Mouse (Mus musculus) forebrain, embryonic 11.5 days (tissue): ENCODE data around the gene Madcam1. TPM values are rescaled to one million over a fixed set of nuclear protein-coding genes. Genes with fewer than 3 reads are reported as not detected.

Source experiments
- ATAC-seq: fragments of 200-750 bp; cut with Nextera tagmentation; replicated peaks from 2 replicates; pipeline ENCODE4 v1.8.0; 2017; ENCODE audit warnings: moderate TSS enrichment; ENCODE audit not compliant: low FRiP score
- DNase-seq: peaks from one replicate; pipeline ENCODE4 v3.0.0-alpha.2; 2017; ENCODE audit warnings: low spot score
- H3K27ac ChIP-seq: fragments of 300-500 bp; sonication (generic); 2 replicates; pipeline ENCODE4 v1.5.1; 2014; ENCODE audit warnings: low read depth, low read length
- H3K27me3 ChIP-seq: fragments of 300-500 bp; sonication (generic); 2 replicates; pipeline ENCODE4 v1.6.1; 2014; ENCODE audit warnings: mild to moderate bottlenecking, low read length, mixed read lengths; ENCODE audit not compliant: control insufficient read depth, insufficient read depth
- H3K36me3 ChIP-seq: fragments of 300-500 bp; sonication (generic); 2 replicates; pipeline ENCODE4 v1.6.1; 2014; ENCODE audit warnings: mild to moderate bottlenecking, low read length, moderate library complexity, mixed read lengths; ENCODE audit not compliant: control insufficient read depth, insufficient read depth
- H3K4me1 ChIP-seq: fragments of 300-500 bp; sonication (generic); replicated peaks from 2 replicates; pipeline ENCODE4 v1.6.1; 2014; ENCODE audit warnings: low read length, mixed read lengths; ENCODE audit not compliant: control insufficient read depth, insufficient read depth
- H3K4me2 ChIP-seq: fragments of 300-500 bp; sonication (generic); 2 replicates; pipeline ENCODE4 v1.6.1; 2014; ENCODE audit warnings: low read depth, mild to moderate bottlenecking, low read length, moderate library complexity, mixed read lengths; ENCODE audit not compliant: severe bottlenecking
- H3K4me3 ChIP-seq: fragments of 300-500 bp; sonication (generic); 2 replicates; pipeline ENCODE4 v1.5.1; 2014; ENCODE audit warnings: low read depth, low read length
- H3K9ac ChIP-seq: fragments of 300-500 bp; sonication (generic); 2 replicates; pipeline ENCODE4 v1.6.1; 2014; ENCODE audit warnings: low read length
- H3K9me3 ChIP-seq: fragments of 300-500 bp; sonication (generic); 2 replicates; pipeline ENCODE4 v1.6.1; 2016; ENCODE audit warnings: low read length, mixed read lengths; ENCODE audit not compliant: control insufficient read depth
- WGBS: fragments of 180-500 bp; shearing (Covaris S2); extraction: QIAGEN DNeasy Blood & Tissue Kit; methylation state at CpG from one replicate; pipeline ENCODE4 v1.1.7; 2014; 5-methylcytosine and 5-hydroxymethylcytosine counted together
- polyA plus RNA-seq: library from polyadenylated mRNA; unstranded; fragments of >200 nt; fragmentation: Nextera tagmentation; extraction: Ambion mirVana; gene quantifications from 2 replicates; pipeline ENCODE4 v1.2.1, GENCODE M21; 2014

Gene Madcam1
- polyA plus RNA-seq, 1 experiment from 2014 or later, result 0.83 TPM

- ATAC-seq, result no peak
- Histone ChIP-seq H3K4me3 (no peak overlapping the region), H3K4me2 (no peak overlapping the region), H3K9me3 (no peaks in the 10 kb centered on the region), H3K36me3 (peaks cover 15% of the 10 kb centered on the region; the same call in 1 of the 2 replicates), H3K27ac (no peak overlapping the region), H3K4me1 (peaks cover 16% of the 10 kb centered on the region), H3K9ac (no peak overlapping the region), H3K27me3 (no peaks in the 10 kb centered on the region)
- WGBS, result 79% methylated on average over 4 of the region's 4 CpGs
- no peak for DNase-seq
Observed at GRCm38 (mm10) chr10:79707759-79708158, 43.4 kb downstream of the Madcam1 start.

- H3K27me3 ChIP-seq, result no peaks in the 10 kb centered on the region
- H3K27ac ChIP-seq, result no peak overlapping the region
- H3K4me3 ChIP-seq, result no peak overlapping the region
- H3K4me2 ChIP-seq, result no peak overlapping the region
- H3K36me3 ChIP-seq, result peaks cover 15% of the 10 kb centered on the region; the same call in 1 of the 2 replicates
- DNase-seq (no peak), ATAC-seq (no peak)
- H3K9ac ChIP-seq, result no peak overlapping the region
- peaks cover 16% of the 10 kb centered on the region for H3K4me1 ChIP-seq
- WGBS, result 94% methylated on average over 21 of the region's 21 CpGs
- H3K9me3 ChIP-seq, result no peaks in the 10 kb centered on the region
Observed at GRCm38 (mm10) chr10:79708668-79709067, 44.3 kb downstream of the Madcam1 start.

- H3K27me3 ChIP-seq, result no peaks in the 10 kb centered on the region
- H3K4me3 ChIP-seq, result no peak overlapping the region
- no peak overlapping the region for H3K9ac ChIP-seq
- WGBS, result 86% methylated on average over 7 of the region's 7 CpGs
- no peak overlapping the region for H3K27ac ChIP-seq
- H3K36me3 ChIP-seq, result peaks cover 15% of the 10 kb centered on the region; the same call in 1 of the 2 replicates
- peaks cover 13% of the 10 kb centered on the region for H3K4me1 ChIP-seq
- ATAC-seq, result no peak
- no peak overlapping the region for H3K4me2 ChIP-seq
- DNase-seq, result no peak
- no peaks in the 10 kb centered on the region for H3K9me3 ChIP-seq
Observed at GRCm38 (mm10) chr10:79709307-79709706, 44.9 kb downstream of the Madcam1 start.

GRCm38 (mm10) chr10:79712029-79712428 lies 47.7 kb downstream of the Madcam1 start:
- Histone ChIP-seq H3K4me2 (no peak overlapping the region), H3K9ac (no peak overlapping the region), H3K27ac (no peak overlapping the region), H3K36me3 (peaks cover 15% of the 10 kb centered on the region; the same call in 1 of the 2 replicates), H3K4me1 (peaks cover 4% of the 10 kb centered on the region; the same call in 1 of the 2 replicates), H3K9me3 (no peaks in the 10 kb centered on the region), H3K4me3 (no peak overlapping the region), H3K27me3 (peaks cover 22% of the 10 kb centered on the region)
- WGBS, result 90% methylated on average over 1 of the region's 1 CpGs
- no peak for DNase-seq
- peak; percentile 22; the same call in 1 of the 2 replicates for ATAC-seq

- Histone ChIP-seq H3K9me3 (no peaks in the 10 kb centered on the region), H3K4me3 (no peak overlapping the region), H3K36me3 (peaks cover 15% of the 10 kb centered on the region; the same call in 1 of the 2 replicates), H3K27ac (no peak overlapping the region), H3K4me1 (peaks cover 8% of the 10 kb centered on the region; the same call in 1 of the 2 replicates), H3K4me2 (no peak overlapping the region), H3K9ac (no peak overlapping the region), H3K27me3 (peaks cover 28% of the 10 kb centered on the region)
- DNase-seq (peak; percentile 89), ATAC-seq (peak; percentile 37; the same call in 1 of the 2 replicates)
- 12% methylated on average over 6 of the region's 6 CpGs for WGBS
Observed at GRCm38 (mm10) chr10:79712499-79713126, 48.3 kb downstream of the Madcam1 start.

- no peak overlapping the region for H3K27ac ChIP-seq
- no peaks in the 10 kb centered on the region for H3K9me3 ChIP-seq
- ATAC-seq, result no peak
- H3K4me2 ChIP-seq, result no peak overlapping the region
- H3K36me3 ChIP-seq, result peaks cover 15% of the 10 kb centered on the region; the same call in 1 of the 2 replicates
- no peak overlapping the region for H3K9ac ChIP-seq
- WGBS, result 20% methylated on average over 1 of the region's 1 CpGs
- DNase-seq, result no peak
- H3K4me1 ChIP-seq, result peaks cover 8% of the 10 kb centered on the region; the same call in 1 of the 2 replicates
- H3K27me3 ChIP-seq, result peaks cover 33% of the 10 kb centered on the region
- no peak overlapping the region for H3K4me3 ChIP-seq
Observed at GRCm38 (mm10) chr10:79713163-79713562, 48.8 kb downstream of the Madcam1 start.

- ATAC-seq, result no peak
- Histone ChIP-seq H3K9ac (no peak overlapping the region), H3K4me1 (peaks cover 8% of the 10 kb centered on the region; the same call in 1 of the 2 replicates), H3K9me3 (no peaks in the 10 kb centered on the region), H3K36me3 (peaks cover 4% of the 10 kb centered on the region; the same call in 1 of the 2 replicates), H3K4me2 (no peak overlapping the region), H3K4me3 (no peak overlapping the region), H3K27ac (no peak overlapping the region), H3K27me3 (peaks cover 41% of the 10 kb centered on the region)
- no peak for DNase-seq
- WGBS, result 70% methylated on average over 4 of the region's 4 CpGs
Observed at GRCm38 (mm10) chr10:79714996-79715395, 50.6 kb downstream of the Madcam1 start.

- 2% methylated on average over 72 of the region's 91 CpGs for WGBS
- ATAC-seq, result peak; percentile 42; the same call in 1 of the 2 replicates
Observed at GRCm38 (mm10) chr10:79716254-79716987, 52.1 kb downstream of the Madcam1 start, which contains the start of gene Hcn2. Gene Hcn2 (plus strand): TSS chr10:79716634.

More at GRCm38 (mm10) chr10:79716254-79716987, 52.1 kb downstream of the Madcam1 start, which contains the start of gene Hcn2:
- H3K27ac ChIP-seq, result no peak within 1 kb of the TSS
- H3K9ac ChIP-seq, result peak within 1 kb of the TSS; percentile 54
- H3K36me3 ChIP-seq, result no peaks in the 10 kb centered on the region
- no peaks in the 10 kb centered on the region for H3K9me3 ChIP-seq
- H3K4me2 ChIP-seq, result peak within 1 kb of the TSS; percentile 83
- H3K27me3 ChIP-seq, result peaks cover 41% of the 10 kb centered on the region
- H3K4me3 ChIP-seq, result peak within 1 kb of the TSS; percentile 62
- no peak for DNase-seq
- H3K4me1 ChIP-seq, result peaks cover 8% of the 10 kb centered on the region; the same call in 1 of the 2 replicates
